In genomic region chr5:140022861-140023260, GRCm38 (mm10) we compare ENCODE assay signal across 25 mouse cellular contexts.
"Had no signal": no experiment of that assay in that cellular context is flagged by ENCODE, and none has a peak within 500 bp of the region (broad histone marks: within the 10 kb centered on the region; RNA-seq: fewer than 3 reads in every experiment).

No protein-coding gene starts in this region.

- H3K4me3 ChIP-seq: heart, adult 2 months; heart, embryonic 13.5 days; heart, embryonic 15.5 days; hindbrain, embryonic 13.5 days; hindbrain, embryonic 15.5 days; intestine, embryonic 15.5 days; layer of hippocampus, adult 2 months; left cerebral cortex, adult 2 months; limb, embryonic 10.5 days; limb, embryonic 12.5 days; liver, embryonic 12.5 days had no signal

- H3K9ac ChIP-seq: heart, embryonic 13.5 days; heart, embryonic 15.5 days; hindbrain, embryonic 13.5 days; hindbrain, embryonic 15.5 days; intestine, embryonic 15.5 days; limb, embryonic 12.5 days; liver, embryonic 12.5 days; liver, embryonic 14.5 days had no signal

- H3K36me3 ChIP-seq: heart, embryonic 13.5 days; heart, embryonic 15.5 days; hindbrain, embryonic 13.5 days; hindbrain, embryonic 15.5 days; intestine, embryonic 15.5 days; limb, embryonic 10.5 days; liver, embryonic 12.5 days had no signal

- H3K4me2 ChIP-seq: heart, embryonic 11.5 days; heart, embryonic 13.5 days; heart, embryonic 15.5 days; hindbrain, embryonic 13.5 days; hindbrain, embryonic 15.5 days; intestine, embryonic 15.5 days; limb, embryonic 12.5 days; liver, embryonic 12.5 days had no signal

- H3K27ac ChIP-seq: heart, adult 2 months; heart, embryonic 13.5 days; heart, embryonic 15.5 days; intestine, embryonic 15.5 days; left cerebral cortex, adult 2 months; limb, embryonic 12.5 days; liver, embryonic 14.5 days had no signal

- ATAC-seq: inflammation-experienced regulatory T-cells, adult 6 months; intestine, embryonic 15.5 days; intestine, postnatal 0 days; liver, embryonic 12.5 days had no signal

- H3K27me3 ChIP-seq: heart, embryonic 13.5 days; heart, embryonic 15.5 days; hindbrain, embryonic 13.5 days; intestine, embryonic 15.5 days; limb, embryonic 12.5 days; liver, embryonic 12.5 days had no signal

- DNase-seq: gastrocnemius, postnatal 14 days; gastrocnemius, postnatal 36 days; heart, adult 11 months; heart, adult 2 months; heart, postnatal 4 days; kidney, adult 18-20 months; kidney, adult 8-10 months; kidney, postnatal 10 days; kidney, postnatal 25 days; kidney, postnatal 4 days; liver had no signal

- H3K9me3 ChIP-seq: heart, embryonic 13.5 days; heart, embryonic 15.5 days; hindbrain, embryonic 13.5 days; hindbrain, embryonic 15.5 days; intestine, embryonic 15.5 days; limb, embryonic 10.5 days; limb, embryonic 12.5 days; liver, embryonic 12.5 days had no signal
